ENCODE assay signal across 12 mouse cellular contexts in the genomic region with DNA sequence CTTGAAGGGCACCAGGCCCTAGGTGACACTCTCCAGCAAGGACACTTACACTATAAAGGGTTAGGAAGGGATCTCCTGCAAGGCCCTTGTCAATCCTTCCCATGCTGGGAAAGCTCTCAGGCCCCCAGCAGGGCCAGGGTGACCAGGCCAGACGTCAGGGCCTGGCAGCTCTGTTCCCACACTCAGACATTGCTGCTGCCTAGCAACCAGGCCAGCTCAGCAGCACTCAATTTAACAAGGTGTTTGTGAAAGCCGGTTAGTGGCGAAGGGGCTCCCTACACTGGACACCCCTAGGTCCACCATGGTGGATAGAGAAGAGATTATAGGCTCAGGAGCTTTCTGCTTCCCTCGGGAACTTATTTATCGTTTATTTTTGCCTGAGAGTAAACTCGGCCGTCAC. TPM values are rescaled to one million over a fixed set of nuclear protein-coding genes. Genes with fewer than 3 reads are reported as not detected.
DNase-seq lines count a peak whose midpoint lies in the region; ATAC-seq and TF ChIP-seq lines count a peak whose summit lies in the region.
"Had no signal": no experiment of that assay in that cellular context is flagged by ENCODE, and none has a peak within 500 bp of the region (broad histone marks: within the 10 kb centered on the region; RNA-seq: fewer than 3 reads in every experiment).

No protein-coding gene starts in this region.

- no peak overlapping the region for H3K4me2 ChIP-seq in heart, embryonic 15.5 days
- H3K4me2 ChIP-seq in forebrain, embryonic 13.5 days, result no peak overlapping the region
- H3K4me2 ChIP-seq in hindbrain, embryonic 15.5 days, result no peak overlapping the region
- H3K4me2 ChIP-seq in midbrain, postnatal 0 days (ENCODE audit: low read depth, low read length, poor library complexity, severe bottlenecking), result no peak overlapping the region
- H3K4me2 ChIP-seq: stomach, embryonic 15.5 days had no signal

- peaks cover 7% of the 10 kb centered on the region; the same call in 1 of the 2 replicates for H3K36me3 ChIP-seq in heart, embryonic 15.5 days
- no peaks in the 10 kb centered on the region for H3K36me3 ChIP-seq in forebrain, embryonic 13.5 days (ENCODE audit: poor library complexity, severe bottlenecking)
- peaks cover 9% of the 10 kb centered on the region for H3K36me3 ChIP-seq in hindbrain, embryonic 15.5 days
- H3K36me3 ChIP-seq in midbrain, postnatal 0 days (ENCODE audit: insufficient read depth, low read length), result peaks cover 7% of the 10 kb centered on the region; the same call in 1 of the 2 replicates
- H3K36me3 ChIP-seq: stomach, embryonic 15.5 days had no signal

- TF ChIP-seq CTCF in midbrain, postnatal 0 days (IDR thresholded peaks at IDR 0.05), result no peak

- 43% methylated on average over 7 of the region's 7 CpGs for WGBS in heart, embryonic 15.5 days
- WGBS in forebrain, embryonic 13.5 days, result 25% methylated on average over 7 of the region's 7 CpGs
- WGBS in hindbrain, embryonic 15.5 days, result 25% methylated on average over 7 of the region's 7 CpGs
- WGBS in midbrain, postnatal 0 days, result 32% methylated on average over 7 of the region's 7 CpGs

- H3K27me3 ChIP-seq in heart, embryonic 15.5 days, result peaks cover 12% of the 10 kb centered on the region
- H3K27me3 ChIP-seq in forebrain, embryonic 13.5 days, result 0 out of 2 replicates have a peak, but pooled peaks cover 2% of the 10 kb centered on the region
- H3K27me3 ChIP-seq in hindbrain, embryonic 15.5 days, result no peaks in the 10 kb centered on the region
- H3K27me3 ChIP-seq in midbrain, postnatal 0 days (ENCODE audit: insufficient read depth, low read length), result no peaks in the 10 kb centered on the region
- H3K27me3 ChIP-seq: stomach, embryonic 15.5 days had no signal

- ATAC-seq in heart, embryonic 15.5 days (replicated peaks; ENCODE audit: insufficient number of reproducible peaks, insufficient read depth, low FRiP score, low read depth), result 0 out of 2 replicates have a peak, but pooled peaks have one; percentile 37
- ATAC-seq in forebrain, embryonic 13.5 days, result no peak
- ATAC-seq in hindbrain, embryonic 15.5 days (ENCODE audit: low FRiP score, low read depth), result peak; percentile 36; the same call in 1 of the 2 replicates
- peak; percentile 52; the same call in 1 of the 2 replicates for ATAC-seq in midbrain, postnatal 0 days (ENCODE audit: low FRiP score)
- ATAC-seq: liver, postnatal 0 days had no signal

- no peaks in the 10 kb centered on the region for H3K9me3 ChIP-seq in heart, embryonic 15.5 days (replicated peaks)
- H3K9me3 ChIP-seq in forebrain, embryonic 13.5 days (replicated peaks), result no peaks in the 10 kb centered on the region
- no peaks in the 10 kb centered on the region for H3K9me3 ChIP-seq in hindbrain, embryonic 15.5 days
- H3K9me3 ChIP-seq in midbrain, postnatal 0 days (ENCODE audit: low read length), result no peaks in the 10 kb centered on the region
- H3K9me3 ChIP-seq: stomach, embryonic 15.5 days had no signal

- no peak for DNase-seq in heart, adult 18-20 months
- DNase-seq in midbrain, postnatal 0 days (ENCODE audit: low spot score), result peak; percentile 51
- DNase-seq in layer of hippocampus, adult 18-20 months (ENCODE audit: low spot score in 2 of 2), result no peak
- DNase-seq in right cerebral cortex, postnatal 14 days, result no peak
- DNase-seq in cerebellum, adult 11 months, result no peak
- DNase-seq: liver, postnatal 0 days had no signal

- peak overlapping the region; percentile 25; the same call in 1 of the 2 replicates for H3K27ac ChIP-seq in heart, embryonic 15.5 days
- H3K27ac ChIP-seq in forebrain, embryonic 13.5 days, result peak overlapping the region; percentile 46; the same call in 1 of the 2 replicates
- H3K27ac ChIP-seq in hindbrain, embryonic 15.5 days (replicated peaks), result peak overlapping the region; percentile 57
- peak overlapping the region; percentile 58 for H3K27ac ChIP-seq in midbrain, postnatal 0 days (ENCODE audit: low read depth, low read length)
- H3K27ac ChIP-seq: kidney, postnatal 0 days; stomach, embryonic 15.5 days had no signal

- H3K4me1 ChIP-seq in heart, embryonic 15.5 days (replicated peaks), result peaks cover 25% of the 10 kb centered on the region
- H3K4me1 ChIP-seq in forebrain, embryonic 13.5 days, result peaks cover 29% of the 10 kb centered on the region
- peaks cover 54% of the 10 kb centered on the region for H3K4me1 ChIP-seq in hindbrain, embryonic 15.5 days (replicated peaks)
- H3K4me1 ChIP-seq in midbrain, postnatal 0 days (ENCODE audit: insufficient read depth, low read length), result peaks cover 11% of the 10 kb centered on the region; the same call in 1 of the 2 replicates
- H3K4me1 ChIP-seq: stomach, embryonic 15.5 days had no signal

- H3K4me3 ChIP-seq in heart, embryonic 15.5 days, result no peak overlapping the region
- no peak overlapping the region for H3K4me3 ChIP-seq in forebrain, embryonic 13.5 days
- H3K4me3 ChIP-seq in hindbrain, embryonic 15.5 days, result no peak overlapping the region
- H3K4me3 ChIP-seq in midbrain, postnatal 0 days (ENCODE audit: low read depth, low read length), result no peak overlapping the region
- H3K4me3 ChIP-seq: stomach, embryonic 15.5 days had no signal

- H3K9ac ChIP-seq in heart, embryonic 15.5 days, result no peak overlapping the region
- no peak overlapping the region for H3K9ac ChIP-seq in forebrain, embryonic 13.5 days
- no peak overlapping the region for H3K9ac ChIP-seq in hindbrain, embryonic 15.5 days
- no peak overlapping the region; the same call in 1 of the 2 replicates for H3K9ac ChIP-seq in midbrain, postnatal 0 days (replicated peaks; ENCODE audit: low read length, poor library complexity, severe bottlenecking)
- H3K9ac ChIP-seq: liver, postnatal 0 days; stomach, embryonic 15.5 days had no signal

RNA-seq across cellular contexts. Expression of a gene that starts 32.9 kb away (rescaled TPM):
- 6.4 TPM in 2 replicates for polyA plus RNA-seq in heart, embryonic 15.5 days (2015; fragmentation: Nextera tagmentation; extraction: Ambion mirVana)
- 10 to 100 TPM in 1 of 2 experiments, 1 to 10 TPM in 1; 8.7 to 10.1 TPM for total RNA-seq in heart, adult 18-20 months (2021)
- 5.4 and 8.4 TPM in 2 replicates for polyA plus RNA-seq in forebrain, embryonic 13.5 days (2015; fragmentation: Nextera tagmentation; extraction: Ambion mirVana)
- 15.0 and 18.8 TPM in 2 replicates for polyA plus RNA-seq in hindbrain, embryonic 15.5 days (2015; fragmentation: Nextera tagmentation; extraction: Ambion mirVana)
- 94.6 and 131 TPM in 2 replicates for total RNA-seq in midbrain, postnatal 0 days (2014; rRNA removed)
- polyA plus RNA-seq in midbrain, postnatal 0 days (2015; fragmentation: Nextera tagmentation; extraction: Ambion mirVana), result 13.0 and 13.2 TPM in 2 replicates
- 10 to 100 TPM; 53.2 to 59.2 TPM for total RNA-seq in layer of hippocampus, adult 18-20 months (2021)

RNA-seq across cellular contexts. Expression of a gene that starts 44.9 kb away (rescaled TPM):
- polyA plus RNA-seq in heart, embryonic 15.5 days (2015; fragmentation: Nextera tagmentation; extraction: Ambion mirVana), result 0.13 and 0.28 TPM in 2 replicates
- under 1 TPM; 0.17 to 0.54 TPM for total RNA-seq in heart, adult 18-20 months (2021)
- polyA plus RNA-seq in forebrain, embryonic 13.5 days (2015; fragmentation: Nextera tagmentation; extraction: Ambion mirVana), result 0.18 TPM in 1 of 2 replicates, not detected in the other
- 0.29 and 0.84 TPM in 2 replicates for polyA plus RNA-seq in hindbrain, embryonic 15.5 days (2015; fragmentation: Nextera tagmentation; extraction: Ambion mirVana)
- total RNA-seq in midbrain, postnatal 0 days (2014; rRNA removed), result 0.93 and 6.5 TPM in 2 replicates
- 1.2 and 1.3 TPM in 2 replicates for polyA plus RNA-seq in midbrain, postnatal 0 days (2015; fragmentation: Nextera tagmentation; extraction: Ambion mirVana)
- under 1 TPM in 1 of 2 experiments, not detected in 1; 0.79 TPM for total RNA-seq in layer of hippocampus, adult 18-20 months (2021)
- total RNA-seq: CH12.LX had no signal
- polyA plus RNA-seq: kidney, postnatal 0 days; liver, postnatal 0 days had no signal

RNA-seq across cellular contexts. Expression of a gene that starts 48.3 kb away (rescaled TPM):
- 1.1 and 1.7 TPM in 2 replicates for polyA plus RNA-seq in heart, embryonic 15.5 days (2015; fragmentation: Nextera tagmentation; extraction: Ambion mirVana)
- total RNA-seq in heart, adult 18-20 months (2021), result 1 to 10 TPM; 1.7 to 1.8 TPM
- 0.31 and 0.54 TPM in 2 replicates for polyA plus RNA-seq in forebrain, embryonic 13.5 days (2015; fragmentation: Nextera tagmentation; extraction: Ambion mirVana)
- polyA plus RNA-seq in hindbrain, embryonic 15.5 days (2015; fragmentation: Nextera tagmentation; extraction: Ambion mirVana), result 0.53 and 1.2 TPM in 2 replicates
- total RNA-seq in midbrain, postnatal 0 days (2014; rRNA removed), result 1.7 and 3.6 TPM in 2 replicates
- 0.72 and 0.99 TPM in 2 replicates for polyA plus RNA-seq in midbrain, postnatal 0 days (2015; fragmentation: Nextera tagmentation; extraction: Ambion mirVana)
- total RNA-seq in layer of hippocampus, adult 18-20 months (2021), result 1 to 10 TPM; 1.4 to 2.4 TPM

RNA-seq across cellular contexts. Expression of a gene that starts 58.7 kb away (rescaled TPM):
- polyA plus RNA-seq in heart, embryonic 15.5 days (2015; fragmentation: Nextera tagmentation; extraction: Ambion mirVana), result 13.1 and 16.9 TPM in 2 replicates
- 10 to 100 TPM; 19.3 to 21.1 TPM for total RNA-seq in heart, adult 18-20 months (2021)
- polyA plus RNA-seq in forebrain, embryonic 13.5 days (2015; fragmentation: Nextera tagmentation; extraction: Ambion mirVana), result 0.15 and 0.34 TPM in 2 replicates
- polyA plus RNA-seq in hindbrain, embryonic 15.5 days (2015; fragmentation: Nextera tagmentation; extraction: Ambion mirVana), result 1.0 and 2.5 TPM in 2 replicates
- 1.1 and 5.0 TPM in 2 replicates for total RNA-seq in midbrain, postnatal 0 days (2014; rRNA removed)
- polyA plus RNA-seq in midbrain, postnatal 0 days (2015; fragmentation: Nextera tagmentation; extraction: Ambion mirVana), result 0.92 and 1.4 TPM in 2 replicates
- total RNA-seq in layer of hippocampus, adult 18-20 months (2021), result 1 to 10 TPM; 2.1 to 2.2 TPM
